ENCODE assay signal across 15 mouse cellular contexts in genomic region chr17:72059312-72059711, GRCm38 (mm10).
"Had no signal": no experiment of that assay in that cellular context is flagged by ENCODE, and none has a peak within 500 bp of the region (broad histone marks: within the 10 kb centered on the region; RNA-seq: fewer than 3 reads in every experiment).

No protein-coding gene starts in this region.

- H3K4me3 ChIP-seq: megakaryocyte, embryonic 14.5 days; midbrain, embryonic 13.5 days; midbrain, embryonic 15.5 days; neural tube, embryonic 12.5 days; stomach, embryonic 15.5 days had no signal

- H3K4me1 ChIP-seq: megakaryocyte, embryonic 14.5 days; midbrain, embryonic 13.5 days; midbrain, embryonic 15.5 days; neural tube, embryonic 12.5 days; stomach, embryonic 15.5 days had no signal

- ATAC-seq: midbrain, embryonic 13.5 days; midbrain, embryonic 15.5 days had no signal

- H3K36me3 ChIP-seq: midbrain, embryonic 13.5 days; midbrain, embryonic 15.5 days; neural tube, embryonic 12.5 days; stomach, embryonic 15.5 days had no signal

- DNase-seq: lung, adult 18-20 months; lung, embryonic 14.5 days; lung, postnatal 10 days; lung, postnatal 4 days; right cerebral cortex, postnatal 25 days; right cerebral cortex, postnatal 4 days; thymus, postnatal 14 days; thymus, postnatal 36 days had no signal

- H3K27ac ChIP-seq: liver, embryonic 14.5 days; midbrain, embryonic 13.5 days; midbrain, embryonic 15.5 days; neural tube, embryonic 12.5 days; stomach, embryonic 15.5 days; stomach, postnatal 0 days had no signal

- H3K27me3 ChIP-seq: megakaryocyte, embryonic 14.5 days; midbrain, embryonic 13.5 days; midbrain, embryonic 15.5 days; neural tube, embryonic 12.5 days; stomach, embryonic 15.5 days had no signal
